Mouse (Mus musculus) bone marrow, adult 2 months (tissue): ENCODE results near the gene Asb17.

ENCODE experiments used
- CTCF ChIP-seq: fragments of 200-500 bp; IDR thresholded peaks from 2 replicates; pipeline ENCODE4 v1.5.1; 2011; ENCODE audit warnings: low read length, control low read depth; ENCODE audit not compliant: control insufficient read depth, insufficient read depth
- POLR2A ChIP-seq: fragments of 200-500 bp; IDR thresholded peaks from 2 replicates; pipeline ENCODE4 v1.6.1; 2011; ENCODE audit warnings: low read depth, mild to moderate bottlenecking, control low read depth, low read length, borderline replicate concordance; ENCODE audit not compliant: control insufficient read depth

DNA sequence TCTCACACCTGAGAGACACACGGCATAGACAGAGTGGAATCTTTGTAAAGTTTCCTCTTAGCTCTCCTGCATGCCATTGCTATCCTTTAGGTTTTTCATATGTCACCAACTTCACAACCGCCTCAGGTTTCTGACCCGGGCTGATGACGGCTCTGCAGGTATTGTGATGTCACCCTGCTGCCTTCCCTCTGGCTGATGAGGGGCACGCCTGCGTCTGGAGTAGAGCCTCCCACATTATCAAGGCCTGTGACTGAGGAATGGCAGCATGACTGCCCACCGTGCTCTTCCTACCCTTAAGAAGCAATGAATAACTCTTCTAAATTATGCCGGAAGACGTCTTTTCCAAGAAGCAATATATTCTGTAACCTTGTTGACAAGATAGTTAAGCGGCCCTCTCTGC, at the start of gene Asb17:
- no peak for TF ChIP-seq CTCF
- TF ChIP-seq POLR2A = no peak
